Mouse (Mus musculus) E14TG2a.4 (cell line): ENCODE results near the gene Smyd3.
A peak's percentile ranks its signal among the peaks of the same experiment; 100 is the strongest.

Experiments used
- H3K27me3 ChIP-seq: 2 replicates; pipeline ENCODE4 v1.6.1; 2014; ENCODE audit warnings: low read length, control low read depth; ENCODE audit not compliant: insufficient read depth
- H3K36me3 ChIP-seq: 2 replicates; pipeline ENCODE4 v1.6.1; 2014; ENCODE audit warnings: low read length, control low read depth; ENCODE audit not compliant: insufficient read depth
- H3K4me1 ChIP-seq: replicated peaks from 2 replicates; pipeline ENCODE4 v1.6.1; 2014; ENCODE audit warnings: low read depth, low read length, control low read depth
- H3K4me3 ChIP-seq: replicated peaks from 2 replicates; pipeline ENCODE4 v1.5.1; 2014; ENCODE audit warnings: mild to moderate bottlenecking, low read length
- H3K9me3 ChIP-seq: 2 replicates; pipeline ENCODE4 v1.6.1; 2014; ENCODE audit warnings: low read length, control low read depth
- CTCF ChIP-seq: conservative IDR thresholded peaks from 2 replicates; pipeline ENCODE4 v1.5.1; 2014; ENCODE audit warnings: low read length
- NANOG ChIP-seq: IDR thresholded peaks from 2 replicates; pipeline ENCODE4 v1.6.1; 2014; ENCODE audit warnings: borderline replicate concordance, low read length, mixed read lengths
- POU5F1 ChIP-seq: IDR thresholded peaks from 2 replicates; pipeline ENCODE4 v1.6.1; 2014; ENCODE audit warnings: low read length, borderline replicate concordance

Gene Smyd3

GRCm38 (mm10) chr1:179386237-179386975 lies 131.4 kb downstream of the Smyd3 start:
- Histone ChIP-seq H3K27me3 (no peaks in the 10 kb centered on the region), H3K4me1 (peaks cover 11% of the 10 kb centered on the region), H3K4me3 (no peak overlapping the region), H3K9me3 (no peaks in the 10 kb centered on the region), H3K36me3 (no peaks in the 10 kb centered on the region)
- TF ChIP-seq NANOG = peak; percentile 50; the same call in 1 of the 2 replicates
- TF ChIP-seq CTCF = no peak
- no peak for TF ChIP-seq POU5F1

DNA sequence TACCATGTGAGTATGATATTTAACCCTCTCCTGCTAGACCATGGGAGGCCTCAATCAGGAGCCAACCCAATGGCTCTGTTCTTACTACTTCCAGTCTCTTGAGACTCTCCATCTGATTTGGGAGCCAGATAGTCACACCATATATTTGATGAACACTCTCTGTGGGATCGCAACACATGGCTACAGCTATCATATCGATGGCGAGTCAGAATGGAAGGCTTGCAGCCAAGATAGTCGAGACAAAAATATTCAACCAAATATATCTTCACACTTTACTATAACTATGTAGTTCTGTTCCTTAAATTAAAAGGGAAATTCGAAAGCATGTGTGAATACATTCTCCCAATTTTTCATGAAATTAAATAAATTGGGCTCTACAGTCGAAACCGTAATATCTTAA lies 132.2 kb downstream of the Smyd3 start:
- no peaks in the 10 kb centered on the region for H3K27me3 ChIP-seq
- H3K9me3 ChIP-seq = no peaks in the 10 kb centered on the region
- no peaks in the 10 kb centered on the region for H3K36me3 ChIP-seq
- no peak for TF ChIP-seq POU5F1
- no peak for TF ChIP-seq CTCF
- no peak for TF ChIP-seq NANOG
- H3K4me3 ChIP-seq = no peak overlapping the region
- H3K4me1 ChIP-seq = peaks cover 11% of the 10 kb centered on the region

DNA sequence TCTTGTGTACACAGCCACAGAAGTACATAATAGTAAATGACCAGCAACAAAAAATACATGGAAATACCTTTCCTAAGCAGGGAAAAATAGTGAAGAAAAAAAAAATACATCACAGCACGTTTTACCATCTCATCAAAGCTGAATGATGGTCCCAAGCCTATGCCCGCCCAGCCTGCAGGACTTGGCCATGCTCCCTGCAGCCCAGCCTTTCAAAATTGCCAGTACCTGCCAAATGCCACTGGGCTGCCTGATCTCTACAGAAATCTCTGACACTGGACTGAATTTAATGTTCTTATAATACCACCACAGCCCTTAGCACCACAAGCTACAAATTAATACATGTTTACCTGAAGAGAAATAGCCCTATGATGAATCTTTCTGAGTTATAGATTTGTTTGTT lies 133.5 kb downstream of the Smyd3 start:
- TF ChIP-seq POU5F1 (no peak), NANOG (no peak), CTCF (no peak)
- no peaks in the 10 kb centered on the region for H3K27me3 ChIP-seq
- H3K4me1 ChIP-seq = peaks cover 11% of the 10 kb centered on the region
- H3K36me3 ChIP-seq = no peaks in the 10 kb centered on the region
- H3K4me3 ChIP-seq = no peak overlapping the region
- H3K9me3 ChIP-seq = no peaks in the 10 kb centered on the region

- Histone ChIP-seq H3K36me3 (peaks cover 8% of the 10 kb centered on the region; the same call in 1 of the 2 replicates), H3K27me3 (no peaks in the 10 kb centered on the region), H3K9me3 (peaks cover 3% of the 10 kb centered on the region; the same call in 1 of the 2 replicates), H3K4me1 (no peaks in the 10 kb centered on the region), H3K4me3 (no peak overlapping the region)
- TF ChIP-seq CTCF = no peak
- no peak for TF ChIP-seq NANOG
- TF ChIP-seq POU5F1 = no peak
These were observed 139.7 kb downstream of the Smyd3 start for GRCm38 (mm10) chr1:179378102-179378501.

- H3K4me1 ChIP-seq = no peaks in the 10 kb centered on the region
- peaks cover 14% of the 10 kb centered on the region; the same call in 1 of the 2 replicates for H3K36me3 ChIP-seq
- no peak overlapping the region for H3K4me3 ChIP-seq
- TF ChIP-seq NANOG (no peak), CTCF (no peak), POU5F1 (no peak)
- no peaks in the 10 kb centered on the region for H3K27me3 ChIP-seq
- peaks cover 14% of the 10 kb centered on the region for H3K9me3 ChIP-seq
These were observed 142.9 kb downstream of the Smyd3 start for GRCm38 (mm10) chr1:179374987-179375386.

GRCm38 (mm10) chr1:179373911-179374310 lies 143.9 kb downstream of the Smyd3 start:
- no peak for TF ChIP-seq CTCF
- no peak for TF ChIP-seq POU5F1
- TF ChIP-seq NANOG = no peak
- Histone ChIP-seq H3K4me1 (no peaks in the 10 kb centered on the region), H3K27me3 (no peaks in the 10 kb centered on the region)

DNA sequence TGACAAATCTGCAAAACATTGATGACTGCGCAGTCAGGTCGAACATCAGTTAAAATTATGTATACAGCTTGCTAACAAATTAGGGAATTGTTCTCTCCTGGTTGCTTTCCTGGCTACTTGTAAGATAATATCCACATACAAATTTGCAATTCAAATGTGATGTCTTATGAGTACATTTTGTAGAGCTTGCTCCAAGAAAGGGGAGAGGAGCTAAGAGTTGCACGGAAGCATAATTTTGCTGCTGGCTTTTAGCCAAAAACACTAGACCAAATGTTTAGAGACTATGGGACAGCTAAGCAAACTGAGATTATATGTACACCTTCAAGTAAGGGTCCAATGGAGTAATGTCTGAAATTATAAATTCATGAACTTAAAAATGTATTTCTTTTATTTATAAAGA lies 146.7 kb downstream of the Smyd3 start:
- no peak for TF ChIP-seq POU5F1
- no peak for TF ChIP-seq CTCF
- no peak for TF ChIP-seq NANOG
- no peaks in the 10 kb centered on the region for H3K4me1 ChIP-seq
- H3K4me3 ChIP-seq = no peak overlapping the region
- H3K9me3 ChIP-seq = peaks cover 41% of the 10 kb centered on the region
- H3K27me3 ChIP-seq = no peaks in the 10 kb centered on the region
- H3K36me3 ChIP-seq = peaks cover 38% of the 10 kb centered on the region

More at GRCm38 (mm10) chr1:179373911-179374310, 143.9 kb downstream of the Smyd3 start:
- H3K4me3 ChIP-seq = no peak overlapping the region
- H3K9me3 ChIP-seq = peaks cover 25% of the 10 kb centered on the region
- H3K36me3 ChIP-seq = peaks cover 21% of the 10 kb centered on the region; the same call in 1 of the 2 replicates

DNA sequence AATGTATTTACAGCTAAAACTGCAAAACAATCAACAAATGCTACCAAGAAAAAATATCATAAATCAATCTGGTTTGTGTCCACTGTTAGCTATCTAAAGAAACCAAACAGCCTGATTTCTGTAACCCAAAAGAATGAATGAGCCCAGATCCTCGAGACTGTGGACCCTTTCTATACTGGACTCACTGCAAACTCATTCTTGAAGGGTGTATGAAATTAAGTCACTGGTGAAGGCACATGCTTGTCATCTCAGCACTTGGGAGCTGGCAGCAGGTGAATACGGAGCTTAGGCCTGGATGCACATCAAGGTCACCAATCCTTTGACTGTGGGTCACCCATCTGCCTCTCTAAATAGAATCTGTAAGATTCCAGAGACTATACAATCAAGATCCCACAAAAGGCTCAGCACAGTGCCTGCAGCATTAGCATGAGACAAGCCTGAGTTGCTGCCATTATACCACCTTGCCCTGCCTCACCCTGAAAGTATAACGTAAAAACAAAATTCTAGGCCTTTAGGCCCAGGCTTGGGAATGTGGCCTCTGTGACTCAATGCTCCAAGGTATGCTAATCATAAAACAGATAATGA lies 149.3 kb downstream of the Smyd3 start:
- TF ChIP-seq POU5F1 = no peak
- TF ChIP-seq CTCF = no peak
- no peak for TF ChIP-seq NANOG

More for the DNA sequence above, 149.3 kb downstream of the Smyd3 start:
- Histone ChIP-seq H3K9me3 (peaks cover 41% of the 10 kb centered on the region), H3K36me3 (peaks cover 41% of the 10 kb centered on the region), H3K4me3 (no peak overlapping the region), H3K27me3 (no peaks in the 10 kb centered on the region), H3K4me1 (no peaks in the 10 kb centered on the region)
